Mouse (Mus musculus): ENCODE results near the gene Olfr138.

Olfr138 gene

GRCm38 (mm10) chr17:38260735-38261134, at the start of gene Olfr138:
Olfr138 (plus strand) TSS chr17:38261035.
- DNase-seq (ENCODE audit: low read depth, low spot score): no peak

GRCm38 (mm10) chr17:38307470-38307869, 46.6 kb downstream of the Olfr138 start, which contains the start of gene Olfr137:
Olfr137 (minus strand) TSS chr17:38307570.
- no peak for DNase-seq (ENCODE audit: low read depth, low spot score)

Data from retina, postnatal 7 days (tissue).